Mouse (Mus musculus): Measurements from ENCODE around the gene Foxe3.
"Not testable (repeated sequence)": the region's sequence is repeated elsewhere in the genome, so short reads cannot be mapped to it uniquely, and the experiment has no call there.

Gene Foxe3

GRCm38 (mm10) chr4:114925917-114926312 is at the start of gene Foxe3:
Gene Foxe3 (minus strand): TSS chr4:114926013.
- DNase-seq = no peak

GRCm38 (mm10) chr4:114973229-114973740 is 47.5 kb upstream of the Foxe3 start:
- DNase-seq = no peak

GRCm38 (mm10) chr4:114970736-114971135 is 44.9 kb upstream of the Foxe3 start:
- no peak for DNase-seq

GRCm38 (mm10) chr4:114960881-114961280 is 35.1 kb upstream of the Foxe3 start:
- not testable (repeated sequence) for DNase-seq

GRCm38 (mm10) chr4:114959533-114959932 is 33.7 kb upstream of the Foxe3 start:
- DNase-seq = no peak

- DNase-seq = no peak
Observed at GRCm38 (mm10) chr4:114958786-114959185, 33.0 kb upstream of the Foxe3 start.

GRCm38 (mm10) chr4:114958231-114958630 is 32.4 kb upstream of the Foxe3 start:
- DNase-seq = no peak

- DNase-seq = peak; percentile 9
Observed at GRCm38 (mm10) chr4:114957403-114957802, 31.6 kb upstream of the Foxe3 start.

- DNase-seq = no peak
Observed at GRCm38 (mm10) chr4:114953172-114953571, 27.4 kb upstream of the Foxe3 start.

GRCm38 (mm10) chr4:114947852-114948481 is 22.2 kb upstream of the Foxe3 start:
- no peak for DNase-seq

GRCm38 (mm10) chr4:114947395-114947794 is 21.6 kb upstream of the Foxe3 start:
- peak; percentile 50 for DNase-seq

GRCm38 (mm10) chr4:114946416-114946815 is 20.6 kb upstream of the Foxe3 start:
- no peak for DNase-seq

GRCm38 (mm10) chr4:114945021-114945420 is 19.2 kb upstream of the Foxe3 start:
- DNase-seq = no peak

- DNase-seq = no peak
Observed at GRCm38 (mm10) chr4:114942583-114942982, 16.8 kb upstream of the Foxe3 start.

GRCm38 (mm10) chr4:114942112-114942511 is 16.3 kb upstream of the Foxe3 start:
- no peak for DNase-seq

GRCm38 (mm10) chr4:114941311-114941710 is 15.5 kb upstream of the Foxe3 start:
- DNase-seq = no peak

- DNase-seq = no peak
Observed at GRCm38 (mm10) chr4:114938248-114938647, 12.4 kb upstream of the Foxe3 start.

- DNase-seq = no peak
Observed at GRCm38 (mm10) chr4:114937459-114938047, 11.7 kb upstream of the Foxe3 start.

- DNase-seq = no peak
Observed at GRCm38 (mm10) chr4:114934188-114934587, 8.4 kb upstream of the Foxe3 start.

GRCm38 (mm10) chr4:114932747-114933146 is 6.9 kb upstream of the Foxe3 start:
- no peak for DNase-seq

GRCm38 (mm10) chr4:114929155-114929554 is 3.3 kb upstream of the Foxe3 start:
- no peak for DNase-seq

- DNase-seq = no peak
Observed at GRCm38 (mm10) chr4:114924971-114925916, 569 bp downstream of the Foxe3 start.

GRCm38 (mm10) chr4:114917091-114917490 is 8.7 kb downstream of the Foxe3 start:
- no peak for DNase-seq

Data from cerebellum, adult 8-10 months (tissue).